Mouse (Mus musculus) lung, postnatal 14 days (tissue): ENCODE data around the gene Ush1g.

Source experiments
- DNase-seq: peaks from one replicate; pipeline ENCODE4 v3.0.0; 2021

The Ush1g gene

GRCm38 (mm10) chr11:115286201-115286993 is 35.4 kb downstream of the Ush1g start:
- DNase-seq, result no peak

GRCm38 (mm10) chr11:115285282-115285681 is 36.6 kb downstream of the Ush1g start:
- no peak for DNase-seq

GRCm38 (mm10) chr11:115283891-115284620 is 37.8 kb downstream of the Ush1g start:
- no peak for DNase-seq

GRCm38 (mm10) chr11:115283486-115283765 is 38.4 kb downstream of the Ush1g start:
- no peak for DNase-seq

GRCm38 (mm10) chr11:115282723-115283485 is 38.9 kb downstream of the Ush1g start:
- no peak for DNase-seq

GRCm38 (mm10) chr11:115282295-115282694 is 39.5 kb downstream of the Ush1g start:
- no peak for DNase-seq

GRCm38 (mm10) chr11:115279726-115280125 is 42.1 kb downstream of the Ush1g start:
- no peak for DNase-seq

GRCm38 (mm10) chr11:115278176-115278575 is 43.7 kb downstream of the Ush1g start:
- DNase-seq, result no peak

- no peak for DNase-seq
Observed at GRCm38 (mm10) chr11:115277604-115277975, 44.3 kb downstream of the Ush1g start.

- DNase-seq, result peak; percentile 99
Observed at GRCm38 (mm10) chr11:115276780-115277603, 44.8 kb downstream of the Ush1g start, which contains the start of gene Fdxr. Fdxr (minus strand) TSS chr11:115277050.

- no peak for DNase-seq
Observed at GRCm38 (mm10) chr11:115275954-115276353, 45.9 kb downstream of the Ush1g start.

GRCm38 (mm10) chr11:115275509-115275908 is 46.3 kb downstream of the Ush1g start:
- no peak for DNase-seq

- no peak for DNase-seq
Observed at GRCm38 (mm10) chr11:115274771-115275170, 47.1 kb downstream of the Ush1g start.

- DNase-seq, result no peak
Observed at GRCm38 (mm10) chr11:115274178-115274577, 47.7 kb downstream of the Ush1g start.

- no peak for DNase-seq
Observed at GRCm38 (mm10) chr11:115273735-115274134, 48.1 kb downstream of the Ush1g start.

GRCm38 (mm10) chr11:115272894-115273498 is 48.8 kb downstream of the Ush1g start:
- no peak for DNase-seq

GRCm38 (mm10) chr11:115271481-115271880 is 50.4 kb downstream of the Ush1g start:
- no peak for DNase-seq

- no peak for DNase-seq
Observed at GRCm38 (mm10) chr11:115271052-115271451, 50.8 kb downstream of the Ush1g start.

GRCm38 (mm10) chr11:115270148-115270861 is 51.5 kb downstream of the Ush1g start:
- peak; percentile 83 for DNase-seq

- no peak for DNase-seq
Observed at GRCm38 (mm10) chr11:115269330-115270066, 52.3 kb downstream of the Ush1g start.

GRCm38 (mm10) chr11:115267958-115268357 is 53.9 kb downstream of the Ush1g start:
- no peak for DNase-seq
